Mouse (Mus musculus) lung, embryonic 15.5 days (tissue): ENCODE data around the gene Taar5. TPM values are rescaled to one million over a fixed set of nuclear protein-coding genes. Genes with fewer than 3 reads are reported as not detected.
A peak's percentile ranks its signal among the peaks of the same experiment; 100 is the strongest.

Experiments used
- ATAC-seq: fragments of 200-750 bp; cut with Nextera tagmentation; 2 replicates; pipeline ENCODE4 v1.8.0; 2017; ENCODE audit warnings: moderate number of reproducible peaks, borderline replicate concordance; ENCODE audit not compliant: low FRiP score, low TSS enrichment; ENCODE audit errors: extremely low read depth
- H3K27ac ChIP-seq: fragments of 300-500 bp; sonication (generic); 2 replicates; pipeline ENCODE4 v1.5.1; 2015; ENCODE audit warnings: moderate library complexity, mild to moderate bottlenecking, inconsistent platforms
- H3K27me3 ChIP-seq: fragments of 300-500 bp; sonication (generic); 2 replicates; pipeline ENCODE4 v1.6.1; 2015; ENCODE audit warnings: inconsistent platforms
- H3K36me3 ChIP-seq: fragments of 300-500 bp; sonication (generic); 2 replicates; pipeline ENCODE4 v1.6.1; 2015; ENCODE audit warnings: inconsistent platforms
- H3K4me1 ChIP-seq: fragments of 300-500 bp; sonication (generic); 2 replicates; pipeline ENCODE4 v1.6.1; 2015; ENCODE audit warnings: inconsistent platforms
- H3K4me2 ChIP-seq: fragments of 300-500 bp; sonication (generic); 2 replicates; pipeline ENCODE4 v1.6.1; 2015; ENCODE audit warnings: inconsistent platforms, mild to moderate bottlenecking, moderate library complexity
- H3K4me3 ChIP-seq: fragments of 300-500 bp; sonication (generic); 2 replicates; pipeline ENCODE4 v1.5.1; 2015; ENCODE audit warnings: mild to moderate bottlenecking, inconsistent platforms
- H3K9ac ChIP-seq: fragments of 300-500 bp; sonication (generic); 2 replicates; pipeline ENCODE4 v1.6.1; 2015; ENCODE audit warnings: inconsistent platforms
- H3K9me3 ChIP-seq: fragments of 300-500 bp; sonication (generic); 2 replicates; pipeline ENCODE4 v1.6.1; 2016; ENCODE audit warnings: inconsistent platforms
- WGBS: fragments of 180-500 bp; shearing (Covaris S2); methylation state at CpG from one replicate; pipeline ENCODE4 v1.1.7; 2015; 5-methylcytosine and 5-hydroxymethylcytosine counted together
- polyA plus RNA-seq: library from polyadenylated mRNA; unstranded; fragments of >200 nt; fragmentation: Nextera tagmentation; extraction: Ambion mirVana; gene quantifications from 2 replicates; pipeline ENCODE4 v1.2.1, GENCODE M21; 2015

Taar5 gene
- polyA plus RNA-seq, 1 experiment from 2014 or later: not detected

DNA sequence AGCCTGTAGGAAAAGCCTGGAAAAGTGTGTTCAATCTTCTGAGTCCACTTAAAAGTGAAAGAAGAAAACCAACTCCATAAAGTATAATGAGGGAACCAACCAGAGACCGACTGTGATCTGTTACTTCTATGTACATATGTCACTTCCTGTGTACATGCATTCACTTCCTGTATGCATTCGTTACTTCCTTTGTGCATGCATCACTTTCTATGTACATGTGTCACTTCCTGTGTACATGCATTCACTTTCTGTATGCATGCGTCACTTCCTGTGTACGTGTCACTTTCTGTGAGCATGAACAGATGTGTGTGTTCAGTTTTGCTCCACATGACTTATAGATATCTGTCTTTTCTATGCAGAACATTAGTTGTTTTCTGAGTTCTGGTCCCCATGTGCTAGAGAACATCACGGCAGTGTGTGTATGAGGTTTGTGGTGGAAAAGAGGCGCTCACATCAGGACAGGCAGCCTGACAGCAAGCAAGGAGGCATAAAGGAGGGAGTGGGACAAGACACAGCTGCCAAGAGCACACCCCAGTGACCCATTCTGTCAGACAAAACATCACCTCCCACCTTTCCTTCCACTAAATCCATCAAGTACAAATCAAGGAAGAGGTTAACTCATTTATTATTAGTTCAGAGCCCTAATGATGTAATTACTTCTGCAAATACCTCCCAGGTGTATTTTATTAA is 5.4 kb upstream of the Taar5 start:
- WGBS: 74% methylated on average over 6 of the region's 6 CpGs
- ATAC-seq: no peak
- Histone ChIP-seq H3K9me3 (no peaks in the 10 kb centered on the region), H3K4me1 (no peaks in the 10 kb centered on the region), H3K4me2 (no peak overlapping the region), H3K36me3 (no peaks in the 10 kb centered on the region), H3K4me3 (no peak overlapping the region), H3K27ac (no peak overlapping the region), H3K27me3 (no peaks in the 10 kb centered on the region), H3K9ac (no peak overlapping the region)

DNA sequence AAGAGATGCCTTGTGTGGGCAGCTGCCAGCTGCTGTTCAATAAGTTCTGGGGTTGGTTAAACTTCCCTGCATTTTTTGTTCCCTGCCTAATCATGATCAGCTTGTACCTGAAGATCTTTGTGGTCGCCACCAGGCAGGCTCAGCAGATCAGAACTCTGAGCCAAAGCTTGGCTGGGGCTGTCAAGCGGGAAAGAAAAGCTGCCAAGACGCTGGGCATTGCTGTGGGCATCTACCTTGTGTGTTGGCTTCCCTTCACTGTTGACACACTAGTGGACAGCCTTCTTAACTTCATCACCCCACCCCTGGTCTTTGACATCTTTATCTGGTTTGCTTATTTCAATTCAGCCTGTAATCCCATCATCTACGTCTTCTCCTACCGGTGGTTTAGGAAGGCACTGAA is 750 bp downstream of the Taar5 start:
- no peak for ATAC-seq
- Histone ChIP-seq H3K36me3 (no peaks in the 10 kb centered on the region), H3K27ac (no peak overlapping the region), H3K4me3 (no peak overlapping the region), H3K4me1 (no peaks in the 10 kb centered on the region), H3K27me3 (no peaks in the 10 kb centered on the region), H3K4me2 (no peak overlapping the region), H3K9me3 (no peaks in the 10 kb centered on the region), H3K9ac (no peak overlapping the region)
- WGBS: 77% methylated on average over 5 of the region's 5 CpGs

DNA sequence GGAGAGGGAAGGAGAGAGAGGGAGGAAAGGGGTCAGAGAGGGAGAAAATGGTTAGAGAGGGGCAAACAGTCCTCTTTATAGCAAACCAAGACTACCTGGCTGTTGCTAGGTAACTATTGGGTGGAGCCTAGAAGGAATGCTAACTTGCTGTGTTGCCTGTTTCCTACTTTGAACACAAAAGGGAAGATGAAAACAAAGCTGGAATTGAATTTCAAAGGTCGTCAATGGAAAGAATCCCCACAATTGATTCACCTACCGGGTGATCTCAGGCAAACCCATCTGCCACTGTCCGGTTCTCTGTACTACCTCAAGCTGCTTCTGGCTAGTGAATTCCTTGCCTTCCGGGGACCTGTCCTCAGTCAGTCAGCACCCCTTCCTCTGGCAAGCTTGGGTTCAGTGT is 7.5 kb downstream of the Taar5 start:
- no peak overlapping the region for H3K9ac ChIP-seq
- no peaks in the 10 kb centered on the region for H3K27me3 ChIP-seq
- H3K4me1 ChIP-seq: no peaks in the 10 kb centered on the region
- H3K36me3 ChIP-seq: no peaks in the 10 kb centered on the region
- H3K27ac ChIP-seq: no peak overlapping the region
- no peak overlapping the region for H3K4me3 ChIP-seq
- WGBS: 57% methylated on average over 4 of the region's 4 CpGs
- H3K4me2 ChIP-seq: no peak overlapping the region
- H3K9me3 ChIP-seq: no peaks in the 10 kb centered on the region
- no peak for ATAC-seq

DNA sequence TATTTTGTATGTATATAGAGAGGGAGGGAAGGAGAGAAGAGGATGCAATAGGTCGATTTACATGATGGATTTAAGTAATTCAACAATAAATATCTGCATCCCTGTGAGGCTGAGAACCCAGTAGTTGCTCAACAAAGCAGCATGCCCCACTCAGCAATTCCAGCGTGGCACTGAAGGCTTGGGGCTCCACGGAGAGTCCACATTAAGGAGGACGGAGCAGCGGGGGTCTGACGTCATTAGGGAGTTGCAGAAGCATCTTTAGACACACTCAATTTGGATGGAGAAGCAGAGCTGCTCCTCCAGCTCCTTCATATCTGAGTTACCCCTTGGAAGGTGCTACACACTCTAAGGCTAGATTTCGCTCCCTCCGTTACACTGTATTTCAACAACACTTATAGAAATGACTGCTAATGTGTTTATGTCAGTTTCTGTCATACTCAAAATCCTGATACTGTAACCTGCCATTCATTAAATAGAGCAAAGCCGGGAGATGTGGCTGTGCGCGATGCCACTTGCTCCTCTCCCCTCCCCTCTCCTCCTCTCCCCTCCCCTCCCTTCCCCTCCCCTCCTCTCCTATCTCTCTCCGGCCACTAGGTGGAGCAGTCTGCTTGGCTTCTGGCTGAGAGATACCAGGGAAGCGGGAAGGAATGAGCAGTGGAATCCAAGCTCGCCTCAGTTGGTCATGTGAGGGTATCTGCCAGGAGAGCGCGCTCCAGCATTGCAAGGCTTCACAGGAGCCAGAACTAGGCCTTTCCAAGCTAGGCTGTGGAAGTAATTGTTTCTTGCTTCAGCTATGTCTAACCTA is 8.6 kb downstream of the Taar5 start:
- ATAC-seq: peak; percentile 57

DNA sequence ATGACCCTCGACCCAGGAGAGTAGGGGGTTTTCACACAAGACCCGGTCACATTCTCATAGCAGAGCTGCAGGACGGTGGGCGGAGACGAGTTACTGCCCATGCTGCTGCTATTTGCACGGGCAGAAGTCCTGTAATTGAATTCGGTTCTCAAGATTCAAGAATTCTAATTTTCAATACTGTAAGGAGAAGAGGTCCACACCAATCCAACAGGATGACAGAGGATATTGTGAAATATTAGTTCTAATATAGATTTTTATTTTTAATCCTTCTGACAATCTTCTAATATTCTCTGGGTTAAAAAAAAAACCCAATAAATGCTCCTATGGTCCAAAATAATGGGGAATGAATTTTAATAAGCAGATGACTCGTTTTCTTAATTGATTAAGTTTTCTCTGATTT is 15.0 kb downstream of the Taar5 start, which contains the start of gene Taar6:
Gene Taar6 (minus strand): TSS at position 101 of the 400 bp plus-strand sequence.
- H3K36me3 ChIP-seq: no peaks in the 10 kb centered on the region
- no peak within 1 kb of the TSS for H3K9ac ChIP-seq
- no peak within 1 kb of the TSS for H3K4me3 ChIP-seq
- ATAC-seq: no peak
- WGBS: 68% methylated on average over 8 of the region's 8 CpGs
- no peaks in the 10 kb centered on the region for H3K4me1 ChIP-seq
- H3K9me3 ChIP-seq: no peaks in the 10 kb centered on the region
- no peak within 1 kb of the TSS for H3K27ac ChIP-seq
- H3K4me2 ChIP-seq: no peak within 1 kb of the TSS
- no peaks in the 10 kb centered on the region for H3K27me3 ChIP-seq

More for the DNA sequence above, 8.6 kb downstream of the Taar5 start:
- Histone ChIP-seq H3K27me3 (no peaks in the 10 kb centered on the region), H3K9me3 (no peaks in the 10 kb centered on the region), H3K36me3 (no peaks in the 10 kb centered on the region), H3K9ac (no peak overlapping the region), H3K27ac (no peak overlapping the region), H3K4me2 (no peak overlapping the region), H3K4me3 (no peak overlapping the region), H3K4me1 (no peaks in the 10 kb centered on the region)
- WGBS: 34% methylated on average over 16 of the region's 16 CpGs

DNA sequence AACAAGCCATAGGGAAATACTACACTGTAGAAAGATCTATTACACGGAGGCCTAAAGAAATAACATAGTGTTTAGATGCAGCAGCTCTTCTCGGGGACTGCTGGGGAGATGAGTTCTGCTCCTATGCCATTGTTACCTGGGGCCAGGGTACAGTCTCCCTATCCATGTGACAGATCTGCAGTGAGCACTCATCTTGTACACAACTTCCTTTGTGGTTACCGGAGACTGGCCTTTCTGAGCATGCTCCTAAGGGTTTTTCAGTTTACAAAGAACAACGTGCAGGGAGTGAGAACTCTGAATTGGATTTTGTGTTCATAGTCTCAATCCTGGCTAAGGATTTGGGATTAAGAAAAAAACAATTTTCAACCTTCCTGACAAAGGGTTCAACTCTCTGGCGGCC is 15.9 kb downstream of the Taar5 start:
- no peak overlapping the region for H3K4me3 ChIP-seq
- no peaks in the 10 kb centered on the region for H3K27me3 ChIP-seq
- H3K4me2 ChIP-seq: no peak overlapping the region
- ATAC-seq: no peak
- no peaks in the 10 kb centered on the region for H3K9me3 ChIP-seq
- H3K27ac ChIP-seq: no peak overlapping the region
- WGBS: 80% methylated on average over 5 of the region's 5 CpGs
- no peaks in the 10 kb centered on the region for H3K36me3 ChIP-seq
- H3K4me1 ChIP-seq: no peaks in the 10 kb centered on the region
- H3K9ac ChIP-seq: no peak overlapping the region

DNA sequence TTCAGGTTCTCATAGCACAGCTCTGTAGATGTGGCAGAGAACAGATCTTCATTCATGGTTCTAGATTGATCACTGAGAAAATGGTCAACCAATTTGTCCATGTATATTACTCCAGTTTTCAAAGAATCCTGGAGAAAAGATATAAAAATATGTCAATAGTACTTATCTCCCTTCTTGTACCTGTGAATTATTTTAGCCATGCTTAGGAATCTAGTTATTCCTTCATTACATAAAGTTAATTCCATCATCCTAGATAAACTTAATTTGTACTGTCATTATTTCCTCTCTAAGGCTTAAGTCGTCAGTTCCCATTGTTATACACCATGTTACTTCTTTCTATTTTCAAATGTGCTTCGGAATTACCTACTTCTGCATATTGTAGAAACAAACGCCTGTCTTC is 22.9 kb downstream of the Taar5 start, which contains the start of gene Taar7a:
Gene Taar7a (minus strand): TSS at position 101 of the 400 bp plus-strand sequence.
- H3K9me3 ChIP-seq: no peaks in the 10 kb centered on the region
- no peak within 1 kb of the TSS for H3K4me2 ChIP-seq
- ATAC-seq: no peak
- H3K27ac ChIP-seq: no peak within 1 kb of the TSS
- 83% methylated on average over 3 of the region's 3 CpGs for WGBS
- H3K9ac ChIP-seq: no peak within 1 kb of the TSS
- no peak within 1 kb of the TSS for H3K4me3 ChIP-seq
- no peaks in the 10 kb centered on the region for H3K27me3 ChIP-seq
- H3K4me1 ChIP-seq: no peaks in the 10 kb centered on the region
- H3K36me3 ChIP-seq: no peaks in the 10 kb centered on the region

DNA sequence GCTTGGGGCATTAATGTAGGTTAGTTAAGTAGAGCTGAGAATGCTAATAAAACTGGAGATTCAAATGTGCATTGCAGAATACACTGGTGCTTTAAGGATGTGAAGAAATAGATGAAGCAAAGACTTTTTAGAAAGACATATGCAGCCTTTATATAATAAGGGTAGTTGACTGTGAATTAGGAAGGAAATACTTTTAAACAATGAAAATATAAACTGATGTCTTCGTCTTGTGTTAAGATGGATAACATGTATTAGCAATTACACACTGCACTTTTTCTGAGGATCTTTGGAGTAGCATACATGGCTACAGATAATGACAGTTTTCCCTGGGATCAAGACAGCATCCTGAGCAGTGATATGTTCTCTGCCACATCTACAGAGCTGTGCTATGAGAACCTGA is 29.1 kb downstream of the Taar5 start, which contains the start of gene Taar7b:
Gene Taar7b (plus strand): TSS at position 301 of the 400 bp plus-strand sequence.
- 73% methylated on average over 1 of the region's 1 CpGs for WGBS
- H3K9me3 ChIP-seq: no peaks in the 10 kb centered on the region
- no peak for ATAC-seq

DNA sequence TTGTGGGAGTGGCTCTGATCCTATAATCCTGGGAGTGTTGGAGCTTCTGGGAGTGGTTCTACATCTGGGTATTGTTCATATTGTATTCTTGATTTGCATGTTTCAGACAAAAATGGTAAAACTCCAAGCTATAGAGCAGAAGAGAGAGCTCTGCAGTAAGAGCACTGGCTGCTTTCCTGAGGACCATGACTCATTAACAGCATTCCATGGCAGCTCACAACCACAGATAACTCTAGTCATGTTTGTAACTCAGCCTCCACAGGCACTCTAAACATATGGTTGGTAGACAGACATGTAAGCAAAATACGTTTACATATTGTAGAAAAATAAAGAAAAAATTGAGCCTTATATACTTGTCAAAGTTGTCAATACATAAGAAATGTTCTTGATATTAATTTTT is 35.9 kb downstream of the Taar5 start:
- Histone ChIP-seq H3K4me1 (no peaks in the 10 kb centered on the region), H3K4me3 (no peak overlapping the region), H3K9me3 (no peaks in the 10 kb centered on the region), H3K36me3 (no peaks in the 10 kb centered on the region), H3K27ac (no peak overlapping the region), H3K9ac (no peak overlapping the region), H3K27me3 (no peaks in the 10 kb centered on the region), H3K4me2 (no peak overlapping the region)
- no peak for ATAC-seq
- WGBS: 52% methylated on average over 1 of the region's 1 CpGs

More for the DNA sequence above, 29.1 kb downstream of the Taar5 start, which contains the start of gene Taar7b:
- H3K27ac ChIP-seq: no peak within 1 kb of the TSS
- no peak within 1 kb of the TSS for H3K4me3 ChIP-seq
- no peak within 1 kb of the TSS for H3K9ac ChIP-seq
- no peak within 1 kb of the TSS for H3K4me2 ChIP-seq
- no peaks in the 10 kb centered on the region for H3K4me1 ChIP-seq
- H3K27me3 ChIP-seq: no peaks in the 10 kb centered on the region
- H3K36me3 ChIP-seq: no peaks in the 10 kb centered on the region

DNA sequence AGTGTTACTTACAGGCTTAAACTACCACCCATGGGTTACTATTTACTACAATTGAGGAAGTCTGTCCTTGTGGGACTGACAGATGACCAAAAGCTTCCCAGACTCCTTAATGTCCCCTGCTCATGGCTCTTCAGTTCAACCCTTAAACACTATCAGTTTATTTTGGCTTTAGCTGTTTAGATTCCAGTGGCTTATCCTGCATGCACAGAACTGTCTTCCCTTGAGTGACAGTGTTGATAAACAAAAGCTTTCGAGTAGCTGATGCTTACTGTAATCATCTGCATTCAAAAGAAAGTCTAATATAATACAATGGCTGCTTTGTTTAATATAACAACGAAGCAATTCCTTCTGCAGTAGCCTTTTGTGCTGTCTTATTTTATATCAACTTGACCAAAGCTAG is 36.5 kb downstream of the Taar5 start:
- no peak for ATAC-seq
- H3K9me3 ChIP-seq: no peaks in the 10 kb centered on the region
- no peaks in the 10 kb centered on the region for H3K27me3 ChIP-seq
- 29% methylated on average over 2 of the region's 2 CpGs for WGBS
- H3K4me3 ChIP-seq: no peak overlapping the region
- no peak overlapping the region for H3K4me2 ChIP-seq
- no peak overlapping the region for H3K27ac ChIP-seq
- no peaks in the 10 kb centered on the region for H3K4me1 ChIP-seq
- H3K9ac ChIP-seq: no peak overlapping the region
- H3K36me3 ChIP-seq: no peaks in the 10 kb centered on the region

DNA sequence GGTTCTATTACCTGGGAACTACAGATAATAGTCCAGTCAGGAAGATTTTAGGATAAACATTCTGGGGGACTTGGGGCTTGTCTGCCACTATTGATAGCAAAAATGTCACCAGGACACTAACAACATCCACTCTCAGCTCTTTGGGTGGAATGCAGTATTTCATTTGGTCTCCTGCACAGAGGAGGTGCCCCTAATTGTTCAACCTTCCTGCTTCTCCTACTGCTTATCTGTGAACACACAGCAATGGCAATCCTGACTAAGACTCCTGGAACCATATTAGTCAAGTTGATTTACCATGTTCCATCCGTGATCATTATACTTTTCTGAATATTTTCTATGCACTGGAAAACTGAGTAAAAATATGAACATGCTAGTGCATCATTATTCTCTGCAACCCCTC is 37.6 kb downstream of the Taar5 start:
- WGBS: 71% methylated on average over 1 of the region's 1 CpGs
- Histone ChIP-seq H3K4me3 (no peak overlapping the region), H3K27ac (no peak overlapping the region), H3K36me3 (no peaks in the 10 kb centered on the region), H3K9ac (no peak overlapping the region), H3K9me3 (no peaks in the 10 kb centered on the region), H3K4me2 (no peak overlapping the region), H3K27me3 (no peaks in the 10 kb centered on the region), H3K4me1 (no peaks in the 10 kb centered on the region)
- no peak for ATAC-seq
